Mouse (Mus musculus): ENCODE data around the gene Gm853. TPM values are rescaled to one million over a fixed set of nuclear protein-coding genes. Genes with fewer than 3 reads are reported as not detected.
A peak's percentile ranks its signal among the peaks of the same experiment; 100 is the strongest.

Gene Gm853
- 0.39 TPM in 1 of 2 replicates, not detected in the other for polyA plus RNA-seq (2014; fragmentation: Nextera tagmentation; extraction: Ambion mirVana)

DNA sequence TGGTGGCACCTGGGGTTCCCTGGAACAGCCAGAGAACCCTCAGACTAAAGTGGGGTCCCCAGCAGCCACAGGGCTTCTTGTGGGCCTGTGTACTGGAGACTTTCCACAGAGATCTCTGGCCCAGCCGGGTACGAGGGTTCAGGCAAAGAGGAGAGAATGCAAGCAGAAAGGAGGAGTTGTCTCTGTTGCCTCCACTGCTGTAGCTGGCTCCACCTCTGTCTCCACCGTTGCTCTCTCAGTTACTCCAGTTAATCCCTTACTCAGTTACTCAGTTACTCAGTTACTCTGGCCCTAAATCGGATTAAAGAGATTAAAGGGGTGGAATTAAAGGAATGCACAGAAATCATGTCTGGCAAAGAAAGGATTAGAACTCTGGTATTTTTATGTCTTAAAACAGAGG lies at the start of gene Gm853:
Gene Gm853 (minus strand): TSS at position 223 of the 400 bp plus-strand sequence.
- DNase-seq (ENCODE audit: low spot score) (no peak), ATAC-seq (replicated peaks; ENCODE audit: low FRiP score) (no peak)
- no peaks in the 10 kb centered on the region for H3K4me1 ChIP-seq (replicated peaks; ENCODE audit: control insufficient read depth, insufficient read depth, low read length)
- H3K36me3 ChIP-seq (ENCODE audit: control insufficient read depth, insufficient read depth, low read length), result no peaks in the 10 kb centered on the region
- WGBS, result 47% methylated on average over 4 of the region's 4 CpGs
- no peaks in the 10 kb centered on the region for H3K27me3 ChIP-seq (ENCODE audit: control insufficient read depth, insufficient read depth, low read length)
- H3K9me3 ChIP-seq (ENCODE audit: control insufficient read depth, low read length), result no peaks in the 10 kb centered on the region
- H3K9ac ChIP-seq (ENCODE audit: low read length), result no peak within 1 kb of the TSS
- no peak within 1 kb of the TSS for H3K4me3 ChIP-seq (ENCODE audit: low read depth, low read length)
- no peak within 1 kb of the TSS for H3K27ac ChIP-seq (ENCODE audit: low read depth, low read length)
- H3K4me2 ChIP-seq (ENCODE audit: low read depth, low read length, severe bottlenecking), result no peak within 1 kb of the TSS

DNA sequence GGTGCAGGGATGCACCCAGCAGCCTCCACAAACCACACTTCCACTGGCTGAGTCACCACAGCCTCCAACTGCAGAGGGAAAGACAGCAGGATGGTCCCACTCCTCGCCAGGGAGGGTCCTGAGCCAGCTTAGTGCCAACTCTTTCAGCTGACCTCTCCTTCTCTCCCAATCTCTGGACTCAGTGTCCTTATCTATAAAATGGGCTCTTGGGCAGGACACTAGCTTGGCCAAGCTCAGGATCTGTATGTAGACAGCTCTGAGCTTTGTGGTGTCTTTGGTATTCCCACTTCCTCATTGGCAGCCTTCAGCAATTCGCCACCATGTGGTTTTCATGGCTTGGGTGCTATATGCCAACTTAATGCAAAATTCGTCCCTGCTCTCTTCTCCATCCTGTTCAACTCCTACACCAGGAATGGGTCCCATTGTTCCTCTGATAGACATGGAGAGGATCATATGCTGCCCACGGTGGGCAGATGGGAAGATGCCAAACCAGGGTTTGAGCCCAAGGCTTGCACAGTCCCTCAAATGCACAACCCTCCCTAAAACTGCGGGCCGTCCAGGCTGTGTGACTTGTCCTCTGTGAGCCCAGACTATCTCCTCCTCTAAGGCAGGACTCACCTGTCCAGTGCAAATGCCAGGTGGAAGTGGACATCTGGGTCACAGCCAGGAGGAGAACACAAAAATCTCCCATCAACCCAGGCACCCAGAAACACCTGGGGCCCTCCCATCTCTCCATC lies 48.6 kb upstream of the Gm853 start:
- Histone ChIP-seq H3K4me3 (ENCODE audit: low read depth, low read length) (no peak overlapping the region), H3K4me1 (replicated peaks; ENCODE audit: control insufficient read depth, insufficient read depth, low read length) (peaks cover 7% of the 10 kb centered on the region; the same call in 1 of the 2 replicates), H3K27me3 (ENCODE audit: control insufficient read depth, insufficient read depth, low read length) (peaks cover 2% of the 10 kb centered on the region; the same call in 1 of the 2 replicates), H3K27ac (ENCODE audit: low read depth, low read length) (no peak overlapping the region), H3K4me2 (ENCODE audit: low read depth, low read length, severe bottlenecking) (no peak overlapping the region), H3K36me3 (ENCODE audit: control insufficient read depth, insufficient read depth, low read length) (no peaks in the 10 kb centered on the region), H3K9ac (ENCODE audit: low read length) (no peak overlapping the region), H3K9me3 (ENCODE audit: control insufficient read depth, low read length) (no peaks in the 10 kb centered on the region)
- WGBS, result 89% methylated on average over 6 of the region's 6 CpGs
- DNase-seq (ENCODE audit: low spot score) (no peak), ATAC-seq (replicated peaks; ENCODE audit: low FRiP score) (no peak)

DNA sequence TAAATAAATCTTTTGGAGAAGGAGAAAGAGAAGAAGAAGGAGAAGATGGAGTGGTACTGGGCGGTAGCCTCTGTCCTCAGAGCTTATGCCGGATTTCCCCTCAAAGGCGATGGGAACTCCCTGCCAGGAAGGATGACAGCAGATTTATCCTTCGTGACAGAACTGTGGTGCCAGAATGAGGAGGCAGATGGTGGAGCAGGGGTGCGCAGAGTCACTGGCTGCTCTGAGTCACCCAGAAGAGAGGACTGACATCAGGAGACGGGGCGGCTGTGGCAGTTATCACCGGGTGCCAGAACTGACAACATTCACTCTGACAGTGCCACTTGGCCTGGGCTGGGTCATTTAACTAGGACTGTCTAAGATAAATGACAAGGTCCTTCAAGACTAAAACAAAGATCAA lies 47.9 kb upstream of the Gm853 start:
- Histone ChIP-seq H3K27me3 (ENCODE audit: control insufficient read depth, insufficient read depth, low read length) (no peaks in the 10 kb centered on the region), H3K9me3 (ENCODE audit: control insufficient read depth, low read length) (no peaks in the 10 kb centered on the region), H3K9ac (ENCODE audit: low read length) (no peak overlapping the region), H3K4me3 (ENCODE audit: low read depth, low read length) (no peak overlapping the region), H3K36me3 (ENCODE audit: control insufficient read depth, insufficient read depth, low read length) (no peaks in the 10 kb centered on the region), H3K4me2 (ENCODE audit: low read depth, low read length, severe bottlenecking) (no peak overlapping the region), H3K27ac (ENCODE audit: low read depth, low read length) (no peak overlapping the region), H3K4me1 (replicated peaks; ENCODE audit: control insufficient read depth, insufficient read depth, low read length) (peaks cover 4% of the 10 kb centered on the region; the same call in 1 of the 2 replicates)
- no peak for ATAC-seq (replicated peaks; ENCODE audit: low FRiP score)
- no peak for DNase-seq (ENCODE audit: low spot score)
- WGBS, result 92% methylated on average over 8 of the region's 8 CpGs

DNA sequence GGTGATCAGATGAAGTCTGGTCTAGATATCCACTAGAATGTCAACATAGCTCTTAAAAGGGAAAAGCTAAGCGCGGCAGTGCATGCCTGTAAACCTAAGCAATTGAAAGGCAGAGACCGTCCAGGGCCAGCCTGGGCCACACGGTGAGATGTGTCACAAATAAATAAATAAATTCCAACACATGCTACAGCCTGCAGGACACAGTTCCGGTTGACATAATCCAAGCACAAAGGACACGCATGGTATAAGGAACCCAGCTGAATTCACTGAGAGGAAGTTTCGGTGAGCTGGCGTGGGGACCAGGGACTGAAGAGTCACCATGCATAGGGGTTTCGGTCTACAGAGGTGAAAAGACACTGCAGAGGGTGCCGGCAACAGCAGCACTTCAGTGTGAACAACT lies 46.5 kb upstream of the Gm853 start:
- no peak overlapping the region for H3K9ac ChIP-seq (ENCODE audit: low read length)
- WGBS, result 89% methylated on average over 10 of the region's 10 CpGs
- no peaks in the 10 kb centered on the region for H3K27me3 ChIP-seq (ENCODE audit: control insufficient read depth, insufficient read depth, low read length)
- ATAC-seq (replicated peaks; ENCODE audit: low FRiP score) (no peak), DNase-seq (ENCODE audit: low spot score) (no peak)
- H3K4me2 ChIP-seq (ENCODE audit: low read depth, low read length, severe bottlenecking), result no peak overlapping the region
- no peak overlapping the region for H3K4me3 ChIP-seq (ENCODE audit: low read depth, low read length)
- no peaks in the 10 kb centered on the region for H3K9me3 ChIP-seq (ENCODE audit: control insufficient read depth, low read length)
- no peak overlapping the region for H3K27ac ChIP-seq (ENCODE audit: low read depth, low read length)
- no peaks in the 10 kb centered on the region for H3K36me3 ChIP-seq (ENCODE audit: control insufficient read depth, insufficient read depth, low read length)
- peaks cover 5% of the 10 kb centered on the region; the same call in 1 of the 2 replicates for H3K4me1 ChIP-seq (replicated peaks; ENCODE audit: control insufficient read depth, insufficient read depth, low read length)

DNA sequence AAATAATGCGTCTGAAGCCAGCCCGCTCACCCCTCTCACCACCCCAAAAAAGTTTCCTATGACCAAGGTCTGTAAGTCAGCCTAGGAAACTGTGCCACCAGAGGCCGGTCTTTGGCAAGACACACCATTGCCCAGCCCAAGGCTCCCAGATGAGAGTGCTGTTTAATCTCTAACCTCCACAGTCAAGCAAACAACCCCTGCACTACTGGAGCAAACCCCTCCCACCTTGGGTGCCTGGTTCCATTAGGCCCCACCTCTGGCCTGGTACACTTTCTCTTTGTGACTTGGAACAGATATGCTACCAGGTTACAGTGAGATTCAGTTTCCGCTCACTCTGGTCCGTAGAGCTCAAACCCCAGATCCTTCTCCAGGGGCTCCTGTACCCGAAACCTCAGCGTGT lies 44.9 kb upstream of the Gm853 start:
- 78% methylated on average over 7 of the region's 7 CpGs for WGBS
- Histone ChIP-seq H3K36me3 (ENCODE audit: control insufficient read depth, insufficient read depth, low read length) (peaks cover 2% of the 10 kb centered on the region; the same call in 1 of the 2 replicates), H3K4me1 (replicated peaks; ENCODE audit: control insufficient read depth, insufficient read depth, low read length) (0 out of 2 replicates have a peak, but pooled peaks cover 5% of the 10 kb centered on the region), H3K4me3 (ENCODE audit: low read depth, low read length) (no peak overlapping the region), H3K4me2 (ENCODE audit: low read depth, low read length, severe bottlenecking) (no peak overlapping the region), H3K27ac (ENCODE audit: low read depth, low read length) (no peak overlapping the region), H3K27me3 (ENCODE audit: control insufficient read depth, insufficient read depth, low read length) (no peaks in the 10 kb centered on the region), H3K9ac (ENCODE audit: low read length) (no peak overlapping the region), H3K9me3 (ENCODE audit: control insufficient read depth, low read length) (no peaks in the 10 kb centered on the region)
- ATAC-seq (replicated peaks; ENCODE audit: low FRiP score), result no peak
- no peak for DNase-seq (ENCODE audit: low spot score)

DNA sequence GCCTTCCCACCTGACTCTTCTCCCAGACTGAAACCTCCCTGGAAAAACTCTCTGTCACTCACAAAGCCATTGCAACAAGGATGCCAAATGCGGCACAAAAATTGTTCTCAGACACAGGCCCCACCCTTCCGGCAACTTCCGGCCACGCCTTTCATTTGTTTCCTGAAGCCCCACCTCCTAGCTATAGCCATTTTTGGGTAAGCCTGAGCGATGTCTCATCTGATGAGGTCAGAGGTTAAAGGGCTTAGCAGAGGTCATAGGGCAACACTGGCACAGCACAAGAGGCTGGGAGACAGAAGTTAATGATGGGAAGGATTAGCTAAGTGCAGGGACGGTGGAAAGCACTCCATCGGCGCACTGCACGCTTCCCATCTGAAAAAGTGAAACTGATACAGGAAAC lies 44.4 kb upstream of the Gm853 start:
- H3K4me2 ChIP-seq (ENCODE audit: low read depth, low read length, severe bottlenecking), result no peak overlapping the region
- WGBS, result 47% methylated on average over 9 of the region's 9 CpGs
- H3K4me3 ChIP-seq (ENCODE audit: low read depth, low read length), result no peak overlapping the region
- no peaks in the 10 kb centered on the region for H3K9me3 ChIP-seq (ENCODE audit: control insufficient read depth, low read length)
- 0 out of 2 replicates have a peak, but pooled peaks cover 5% of the 10 kb centered on the region for H3K4me1 ChIP-seq (replicated peaks; ENCODE audit: control insufficient read depth, insufficient read depth, low read length)
- H3K36me3 ChIP-seq (ENCODE audit: control insufficient read depth, insufficient read depth, low read length), result peaks cover 2% of the 10 kb centered on the region; the same call in 1 of the 2 replicates
- H3K27ac ChIP-seq (ENCODE audit: low read depth, low read length), result no peak overlapping the region
- H3K9ac ChIP-seq (ENCODE audit: low read length), result no peak overlapping the region
- DNase-seq (ENCODE audit: low spot score) (no peak), ATAC-seq (replicated peaks; ENCODE audit: low FRiP score) (no peak)
- H3K27me3 ChIP-seq (ENCODE audit: control insufficient read depth, insufficient read depth, low read length), result no peaks in the 10 kb centered on the region

DNA sequence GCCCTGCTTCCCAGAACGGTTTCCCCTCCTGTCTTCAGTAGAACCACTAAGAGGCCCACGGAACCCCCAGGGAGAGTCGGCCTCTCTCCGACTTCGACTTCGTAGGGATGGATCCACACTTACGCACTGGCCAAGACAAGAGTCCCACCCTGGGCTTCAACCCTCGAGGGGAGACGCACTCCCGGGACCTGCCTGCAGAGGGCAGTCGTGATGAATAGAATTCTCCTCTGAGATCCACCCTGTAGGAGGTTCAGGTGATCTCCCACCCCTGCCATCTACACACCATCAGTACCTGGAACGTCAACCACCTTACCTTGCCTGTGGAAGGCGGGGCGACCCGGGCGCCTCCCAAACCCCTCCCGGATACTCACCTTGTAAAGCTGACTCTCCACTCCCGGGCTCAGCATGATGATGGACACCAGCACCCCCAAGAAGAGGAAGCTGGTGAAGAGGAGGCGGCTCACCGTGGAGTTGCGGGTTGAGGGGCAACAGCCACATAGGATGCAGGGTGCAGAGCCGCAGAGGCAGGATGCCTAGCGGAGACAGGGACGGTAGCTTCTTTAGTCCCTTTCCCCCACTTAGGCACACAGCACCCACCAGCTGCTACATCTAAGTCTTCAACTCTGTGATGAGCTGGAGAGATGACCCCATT lies 42.6 kb upstream of the Gm853 start:
- H3K4me2 ChIP-seq (ENCODE audit: low read depth, low read length, severe bottlenecking), result no peak overlapping the region
- peak; percentile 53 for ATAC-seq (replicated peaks; ENCODE audit: low FRiP score)
- no peak overlapping the region for H3K4me3 ChIP-seq (ENCODE audit: low read depth, low read length)
- peaks cover 3% of the 10 kb centered on the region; the same call in 1 of the 2 replicates for H3K36me3 ChIP-seq (ENCODE audit: control insufficient read depth, insufficient read depth, low read length)
- H3K27me3 ChIP-seq (ENCODE audit: control insufficient read depth, insufficient read depth, low read length), result no peaks in the 10 kb centered on the region
- WGBS, result 25% methylated on average over 24 of the region's 24 CpGs
- H3K4me1 ChIP-seq (replicated peaks; ENCODE audit: control insufficient read depth, insufficient read depth, low read length), result 0 out of 2 replicates have a peak, but pooled peaks cover 5% of the 10 kb centered on the region
- H3K27ac ChIP-seq (ENCODE audit: low read depth, low read length), result no peak overlapping the region
- H3K9me3 ChIP-seq (ENCODE audit: control insufficient read depth, low read length), result no peaks in the 10 kb centered on the region
- H3K9ac ChIP-seq (ENCODE audit: low read length), result no peak overlapping the region
- peak; percentile 86 for DNase-seq (ENCODE audit: low spot score)

DNA sequence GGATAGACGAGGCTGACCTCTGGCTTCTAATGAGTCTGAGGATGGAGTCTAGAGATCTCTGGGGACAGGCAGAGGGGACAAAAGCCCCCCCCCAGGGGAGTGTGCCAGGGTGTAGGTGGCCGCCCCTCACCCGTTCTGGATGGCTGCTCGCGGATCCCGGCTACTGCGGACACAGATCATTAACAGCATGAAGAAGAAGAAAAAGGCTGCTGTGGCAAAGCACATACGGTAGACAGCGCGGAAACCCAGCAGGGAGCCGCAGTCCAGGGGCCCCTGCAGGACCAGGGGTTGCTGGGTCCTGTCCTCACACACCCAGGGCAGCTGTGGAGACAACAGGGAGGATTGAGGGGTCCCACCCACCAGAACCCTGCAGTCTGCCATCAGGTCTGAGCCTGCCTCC lies 41.9 kb upstream of the Gm853 start:
- Histone ChIP-seq H3K4me2 (ENCODE audit: low read depth, low read length, severe bottlenecking) (no peak overlapping the region), H3K27ac (ENCODE audit: low read depth, low read length) (no peak overlapping the region), H3K4me3 (ENCODE audit: low read depth, low read length) (no peak overlapping the region), H3K9me3 (ENCODE audit: control insufficient read depth, low read length) (no peaks in the 10 kb centered on the region), H3K36me3 (ENCODE audit: control insufficient read depth, insufficient read depth, low read length) (peaks cover 7% of the 10 kb centered on the region; the same call in 1 of the 2 replicates), H3K9ac (ENCODE audit: low read length) (peak overlapping the region; percentile 16; the same call in 1 of the 2 replicates), H3K4me1 (replicated peaks; ENCODE audit: control insufficient read depth, insufficient read depth, low read length) (0 out of 2 replicates have a peak, but pooled peaks cover 5% of the 10 kb centered on the region), H3K27me3 (ENCODE audit: control insufficient read depth, insufficient read depth, low read length) (no peaks in the 10 kb centered on the region)
- WGBS, result 28% methylated on average over 11 of the region's 11 CpGs
- DNase-seq (ENCODE audit: low spot score), result no peak
- no peak for ATAC-seq (replicated peaks; ENCODE audit: low FRiP score)
